ENCODE assay signal across 19 mouse cellular contexts in the genomic region with DNA sequence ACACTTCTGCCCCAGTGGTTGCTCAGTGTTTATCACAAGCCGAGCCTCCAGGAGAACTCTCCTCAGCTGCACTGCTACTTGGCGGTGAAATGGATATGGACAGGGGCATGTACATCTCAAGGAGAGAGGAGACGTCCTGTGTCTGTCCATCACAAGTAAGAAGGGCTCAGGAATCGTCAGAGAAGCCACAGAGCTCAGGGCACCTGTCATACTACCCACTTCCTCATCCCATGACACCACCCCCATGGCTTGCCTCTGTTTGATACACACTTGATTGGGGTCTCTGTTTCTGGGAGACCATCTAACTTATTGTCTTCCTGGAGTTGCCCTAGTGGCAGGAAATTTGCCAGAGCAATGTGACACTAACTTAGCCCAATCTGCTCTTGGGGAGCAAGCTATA.
"Had no signal": no experiment of that assay in that cellular context is flagged by ENCODE, and none has a peak within 500 bp of the region (broad histone marks: within the 10 kb centered on the region; RNA-seq: fewer than 3 reads in every experiment).

No protein-coding gene starts in this region.

- ATAC-seq: intestine, embryonic 15.5 days; lung, postnatal 0 days; midbrain, embryonic 13.5 days had no signal

- H3K36me3 ChIP-seq: intestine, embryonic 15.5 days; kidney, embryonic 15.5 days; limb, embryonic 13.5 days; midbrain, embryonic 10.5 days; midbrain, embryonic 13.5 days had no signal

- H3K9ac ChIP-seq: intestine, embryonic 15.5 days; kidney, embryonic 15.5 days; limb, embryonic 13.5 days; lung, embryonic 14.5 days; midbrain, embryonic 13.5 days had no signal

- H3K4me1 ChIP-seq: intestine, embryonic 15.5 days had no signal

- H3K4me2 ChIP-seq: intestine, embryonic 15.5 days; kidney, embryonic 15.5 days; limb, embryonic 13.5 days; lung, embryonic 14.5 days; midbrain, embryonic 13.5 days had no signal

- H3K9me3 ChIP-seq: intestine, embryonic 15.5 days; kidney, embryonic 15.5 days; limb, embryonic 13.5 days; megakaryocyte, embryonic 14.5 days; midbrain, embryonic 10.5 days; midbrain, embryonic 13.5 days had no signal

- H3K4me3 ChIP-seq: intestine, embryonic 15.5 days; kidney, embryonic 15.5 days; limb, embryonic 13.5 days; megakaryocyte, embryonic 14.5 days; midbrain, embryonic 10.5 days; midbrain, embryonic 13.5 days had no signal

- H3K27ac ChIP-seq: intestine, embryonic 15.5 days; kidney, embryonic 15.5 days; limb, embryonic 13.5 days; macrophage; midbrain, embryonic 10.5 days; midbrain, embryonic 13.5 days; stomach, postnatal 0 days had no signal

- H3K27me3 ChIP-seq: intestine, embryonic 15.5 days; midbrain, embryonic 13.5 days had no signal

- DNase-seq: kidney, adult 11 months; kidney, adult 8-10 months; kidney, postnatal 14 days; kidney, postnatal 4 days; left cerebral cortex, postnatal 4 days; lung, embryonic 14.5 days; right cerebral cortex, postnatal 14 days; right cerebral cortex, postnatal 4 days; thymus, adult 2 months; thymus, postnatal 25 days had no signal
